Mouse (Mus musculus): Measurements from ENCODE around the gene Msl2. TPM values are rescaled to one million over a fixed set of nuclear protein-coding genes. Genes with fewer than 3 reads are reported as not detected.

The Msl2 gene
- total RNA-seq, 2 experiments from 2014 or later: 61.7 to 64.5 TPM

DNA sequence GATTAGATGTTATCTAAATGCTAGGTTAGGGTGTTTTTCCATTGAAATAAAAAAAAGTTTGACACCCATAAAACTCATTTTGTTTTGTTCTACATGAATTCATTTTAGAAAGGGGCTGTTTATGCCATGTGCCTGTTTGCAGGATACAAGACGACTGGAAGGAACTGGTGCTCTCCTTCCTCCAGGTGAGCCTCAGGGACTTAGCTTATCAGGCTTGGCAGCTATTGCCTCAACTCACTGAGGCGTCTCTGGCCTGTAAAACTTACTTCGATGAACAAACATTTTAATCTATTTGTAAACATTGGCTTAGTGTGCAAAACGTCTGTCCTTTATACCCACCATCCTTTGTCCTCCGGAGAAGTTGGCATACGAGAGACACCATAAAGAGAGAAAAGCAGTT, 21.2 kb upstream of the Msl2 start:
- no peak overlapping the region for H3K27ac ChIP-seq
- DNase-seq (ENCODE audit: extremely low spot score in 1 of 2, low spot score in 2 of 2): no peak
- intact Hi-C loops (cut with DNase I): no loop called here
- no peak for TF ChIP-seq CTCF (IDR thresholded peaks at IDR 0.05)
- H3K4me3 ChIP-seq: no peak overlapping the region

DNA sequence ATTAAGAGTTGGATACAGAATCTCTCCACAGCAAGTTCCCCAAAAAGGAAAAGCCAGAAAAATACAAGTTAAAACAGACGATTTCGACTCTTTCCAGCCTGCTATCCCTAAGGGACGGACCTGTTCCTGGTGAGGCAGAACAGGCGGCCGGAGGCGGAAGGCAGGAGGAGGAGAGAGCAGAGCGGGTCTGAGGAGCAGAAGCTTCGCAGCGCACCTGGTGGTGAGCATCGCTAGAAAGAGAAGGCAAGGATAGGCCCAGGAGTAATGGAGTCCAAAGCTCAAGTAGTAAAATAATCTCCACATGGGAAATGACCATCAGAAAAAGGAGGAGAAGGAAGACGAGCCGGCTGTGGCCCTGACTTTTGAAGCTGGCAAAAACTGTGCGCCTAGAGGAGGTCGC, 20.6 kb upstream of the Msl2 start:
- peak; percentile 5; the same call in 1 of the 2 replicates for TF ChIP-seq CTCF (IDR thresholded peaks at IDR 0.05)
- H3K4me3 ChIP-seq: no peak overlapping the region
- intact Hi-C loops (cut with DNase I): no loop called here
- H3K27ac ChIP-seq: no peak overlapping the region
- no peak for DNase-seq (ENCODE audit: extremely low spot score in 1 of 2, low spot score in 2 of 2)

DNA sequence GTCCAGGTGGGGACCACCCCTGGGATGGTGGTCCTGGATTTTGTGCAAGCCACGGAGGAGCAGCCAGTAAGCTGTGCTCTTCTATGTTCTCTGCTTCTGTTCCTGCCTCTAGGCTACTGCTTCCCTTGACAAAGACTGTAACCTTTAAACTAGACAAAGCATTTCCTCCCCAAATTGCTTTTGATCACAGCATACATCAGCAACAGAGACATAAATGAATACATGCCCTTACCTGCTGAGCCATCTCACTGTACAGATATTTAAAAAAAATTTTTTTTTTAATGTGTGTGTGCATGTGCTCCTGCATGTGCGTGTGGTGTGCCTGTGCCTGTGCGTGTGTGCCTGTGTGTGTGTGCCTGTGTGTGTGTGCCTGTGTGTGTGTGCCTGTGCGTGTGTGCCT, 16.7 kb upstream of the Msl2 start:
- Histone ChIP-seq H3K27ac (no peak overlapping the region), H3K4me3 (no peak overlapping the region)
- DNase-seq (ENCODE audit: extremely low spot score in 1 of 2, low spot score in 2 of 2): no peak
- no peak for TF ChIP-seq CTCF (IDR thresholded peaks at IDR 0.05)
- intact Hi-C loops (cut with DNase I): no loop called here

DNA sequence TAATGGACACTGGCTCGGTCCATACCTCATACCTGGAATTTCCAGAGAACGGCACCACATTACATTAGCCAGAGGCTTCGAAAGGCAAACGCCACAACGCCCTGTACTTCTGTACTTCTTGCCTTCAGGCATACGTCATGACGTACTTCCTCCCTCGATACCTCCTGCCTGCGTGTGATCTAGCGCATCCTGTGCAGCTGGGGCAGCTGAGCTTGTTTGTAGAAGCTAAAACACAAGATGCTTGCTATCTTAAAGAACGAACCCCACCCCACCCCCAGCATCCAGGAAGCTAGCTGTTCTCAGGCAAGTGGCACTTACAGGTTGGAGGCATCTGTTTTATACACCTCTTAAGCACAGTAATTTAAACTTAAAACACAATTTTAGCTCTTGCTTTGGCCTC, 12.9 kb upstream of the Msl2 start:
- TF ChIP-seq CTCF (IDR thresholded peaks at IDR 0.05): no peak
- Histone ChIP-seq H3K4me3 (no peak overlapping the region), H3K27ac (no peak overlapping the region)
- DNase-seq (ENCODE audit: extremely low spot score in 1 of 2, low spot score in 2 of 2): no peak
- intact Hi-C loops (cut with DNase I): no loop called here

DNA sequence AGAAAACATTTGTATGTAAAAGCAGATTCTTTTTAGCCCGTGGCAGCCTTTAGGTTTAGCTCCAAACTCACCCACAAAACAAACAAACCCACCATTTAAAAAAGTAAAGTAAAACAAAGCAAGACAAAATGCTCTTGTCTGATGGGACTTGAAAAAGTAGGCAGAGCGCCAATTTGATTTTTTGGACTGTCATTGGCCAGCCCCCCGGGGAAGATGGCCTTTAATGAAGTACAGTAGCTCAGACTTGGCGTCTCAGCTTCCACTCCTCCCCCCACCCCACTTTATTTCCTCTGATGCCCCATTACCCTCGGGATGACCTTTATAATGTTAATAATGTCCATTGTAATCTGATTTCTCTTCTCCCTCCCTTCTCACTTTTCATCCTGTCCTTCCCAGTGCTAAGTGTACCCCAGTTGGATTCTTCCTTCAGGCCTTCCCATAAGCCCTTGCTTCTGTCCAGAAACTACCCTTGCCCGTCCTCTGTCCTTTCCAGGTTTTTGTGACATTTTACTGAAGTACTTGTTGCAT, 11.6 kb upstream of the Msl2 start:
- no peak for DNase-seq (ENCODE audit: extremely low spot score in 1 of 2, low spot score in 2 of 2)
- intact Hi-C loops (cut with DNase I): no loop called here

DNA sequence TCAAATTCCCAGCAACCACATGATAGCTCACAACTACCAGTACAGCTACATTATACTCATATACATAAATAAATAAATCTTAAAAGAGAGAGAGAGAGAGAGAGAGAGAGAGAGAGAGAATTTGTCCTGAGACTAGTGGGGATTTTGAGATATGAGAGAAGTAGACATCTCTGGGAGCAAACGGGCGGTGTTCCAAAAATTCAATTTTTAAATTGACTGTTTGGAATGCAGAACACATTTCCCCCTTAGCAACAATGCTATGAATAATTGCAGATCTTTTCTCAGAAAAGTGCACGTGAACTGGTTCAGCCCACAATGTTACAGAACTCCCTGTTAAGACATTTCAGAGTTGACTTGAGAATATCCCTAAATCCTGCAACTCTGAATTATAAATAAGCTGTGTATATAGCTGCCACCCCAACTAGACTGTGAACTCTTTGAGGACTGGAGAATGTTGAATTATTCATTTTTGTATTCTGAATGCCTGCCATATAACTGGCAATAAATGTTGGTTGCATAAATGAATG, 8.8 kb upstream of the Msl2 start:
- no peak overlapping the region for H3K4me3 ChIP-seq
- no peak for TF ChIP-seq CTCF (IDR thresholded peaks at IDR 0.05)
- intact Hi-C loops (cut with DNase I): no loop called here
- no peak overlapping the region for H3K27ac ChIP-seq
- DNase-seq (ENCODE audit: extremely low spot score in 1 of 2, low spot score in 2 of 2): no peak

More for the DNA sequence above, 11.6 kb upstream of the Msl2 start:
- Histone ChIP-seq H3K27ac (no peak overlapping the region), H3K4me3 (no peak overlapping the region)
- no peak for TF ChIP-seq CTCF (IDR thresholded peaks at IDR 0.05)

DNA sequence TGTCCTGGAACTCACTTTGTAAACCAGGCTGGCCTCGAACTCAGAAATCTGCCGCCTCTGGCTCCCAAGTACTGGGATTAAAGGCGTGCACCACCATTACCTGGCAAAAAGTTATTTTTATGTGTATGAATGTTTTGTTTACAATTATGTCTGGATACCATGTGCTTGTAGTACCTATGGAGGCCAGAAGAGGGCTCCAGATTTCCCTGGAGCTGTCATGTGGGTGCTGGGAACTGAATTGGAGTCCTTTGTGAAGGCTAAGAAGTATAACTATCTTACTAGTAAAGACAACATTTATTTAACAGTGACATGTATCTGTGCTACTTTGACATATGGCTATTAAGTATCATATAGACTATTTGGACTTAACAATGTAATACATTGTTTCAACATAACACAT, 4.1 kb upstream of the Msl2 start:
- intact Hi-C loops (cut with DNase I): loop anchor here (5.0 kb wide), 1 partner anchor 88 kb away; no protein-coding TSS in a partner anchor
- Histone ChIP-seq H3K27ac (no peak overlapping the region), H3K4me3 (no peak overlapping the region)
- TF ChIP-seq CTCF (IDR thresholded peaks at IDR 0.05): peak; percentile 26
- no peak for DNase-seq (ENCODE audit: extremely low spot score in 1 of 2, low spot score in 2 of 2)

DNA sequence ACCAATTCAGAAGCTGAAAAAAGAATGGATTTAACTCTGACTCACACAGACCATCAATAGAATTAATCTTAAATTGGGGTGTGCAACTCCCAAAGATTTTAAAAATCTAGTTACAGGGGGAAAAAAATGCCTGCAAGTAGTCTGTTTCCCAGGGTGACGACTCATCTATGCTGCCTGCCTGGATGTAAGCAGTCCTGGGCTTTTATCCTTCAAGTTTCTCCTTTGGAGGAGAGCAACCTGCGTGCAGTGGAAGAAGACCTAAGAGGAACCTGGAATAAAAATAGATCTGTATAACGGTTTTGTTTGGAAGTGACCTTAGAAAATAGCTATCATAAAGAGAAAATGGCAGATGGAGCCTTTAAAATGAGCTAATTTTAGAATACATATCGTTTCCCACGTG, 1.4 kb upstream of the Msl2 start:
- DNase-seq (ENCODE audit: extremely low spot score in 1 of 2, low spot score in 2 of 2): no peak
- H3K4me3 ChIP-seq: peak overlapping the region; percentile 96; the same call in 1 of the 2 replicates
- H3K27ac ChIP-seq: no peak overlapping the region
- intact Hi-C loops (cut with DNase I): loop anchor here (2.0 to 5.0 kb wide), 3 partner anchors 38 to 430 kb away; partner anchors contain the start of gene Pccb
- no peak for TF ChIP-seq CTCF (IDR thresholded peaks at IDR 0.05)

DNA sequence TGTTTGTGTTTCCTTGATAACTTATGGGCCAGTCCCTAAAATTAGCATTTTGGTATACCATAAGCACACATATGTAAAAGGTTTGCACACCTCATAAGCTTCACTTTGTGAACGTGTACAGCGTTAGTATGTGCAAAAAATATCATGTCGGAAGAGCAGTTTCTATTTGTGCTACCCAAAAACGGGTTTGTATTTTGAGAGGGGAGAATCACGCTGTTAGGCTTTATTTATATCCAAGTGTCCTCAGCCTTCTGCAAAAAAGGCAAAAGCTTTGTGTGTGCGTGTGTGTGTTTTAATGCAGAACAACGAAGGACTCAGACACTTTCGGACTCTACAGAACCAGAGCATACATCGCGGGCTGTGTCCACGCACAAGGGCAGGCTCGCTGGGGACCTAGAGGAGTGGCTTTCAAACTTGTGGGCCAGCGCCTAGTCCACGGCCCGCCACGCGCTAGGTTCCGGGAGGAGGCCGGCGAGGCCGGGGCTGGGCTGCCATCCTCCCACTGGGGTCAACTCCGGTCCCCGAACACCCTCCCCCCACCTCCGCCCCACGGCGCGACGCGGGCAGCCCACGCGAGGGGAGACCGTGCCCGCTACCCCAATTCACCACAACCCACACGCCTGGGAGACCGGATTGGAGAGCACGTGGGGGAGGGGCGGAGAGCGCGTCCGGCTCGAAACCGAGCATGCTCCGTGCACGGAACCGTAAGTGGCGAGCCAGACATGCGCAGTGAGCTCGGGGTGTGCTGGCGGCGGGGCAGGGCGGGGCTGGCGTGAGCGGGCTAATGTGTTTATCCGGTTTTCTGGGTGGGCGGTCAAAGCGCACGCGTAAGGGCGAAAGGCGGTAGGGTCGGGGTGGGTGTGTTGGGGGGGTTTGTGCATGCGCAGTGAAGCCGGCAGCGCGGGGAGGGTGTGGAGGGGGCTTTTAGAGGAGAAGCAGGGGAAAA, 587 bp upstream of the Msl2 start:
- peak; percentile 98 to 99 for DNase-seq (ENCODE audit: extremely low spot score in 1 of 2, low spot score in 2 of 2)
- TF ChIP-seq CTCF (IDR thresholded peaks at IDR 0.05): no peak
- H3K27ac ChIP-seq: peak overlapping the region; percentile 97
- intact Hi-C loops (cut with DNase I): loop anchor here (2.0 to 5.0 kb wide), 3 partner anchors 39 to 431 kb away; partner anchors contain the start of gene Pccb
- H3K4me3 ChIP-seq: peak overlapping the region; percentile 96

DNA sequence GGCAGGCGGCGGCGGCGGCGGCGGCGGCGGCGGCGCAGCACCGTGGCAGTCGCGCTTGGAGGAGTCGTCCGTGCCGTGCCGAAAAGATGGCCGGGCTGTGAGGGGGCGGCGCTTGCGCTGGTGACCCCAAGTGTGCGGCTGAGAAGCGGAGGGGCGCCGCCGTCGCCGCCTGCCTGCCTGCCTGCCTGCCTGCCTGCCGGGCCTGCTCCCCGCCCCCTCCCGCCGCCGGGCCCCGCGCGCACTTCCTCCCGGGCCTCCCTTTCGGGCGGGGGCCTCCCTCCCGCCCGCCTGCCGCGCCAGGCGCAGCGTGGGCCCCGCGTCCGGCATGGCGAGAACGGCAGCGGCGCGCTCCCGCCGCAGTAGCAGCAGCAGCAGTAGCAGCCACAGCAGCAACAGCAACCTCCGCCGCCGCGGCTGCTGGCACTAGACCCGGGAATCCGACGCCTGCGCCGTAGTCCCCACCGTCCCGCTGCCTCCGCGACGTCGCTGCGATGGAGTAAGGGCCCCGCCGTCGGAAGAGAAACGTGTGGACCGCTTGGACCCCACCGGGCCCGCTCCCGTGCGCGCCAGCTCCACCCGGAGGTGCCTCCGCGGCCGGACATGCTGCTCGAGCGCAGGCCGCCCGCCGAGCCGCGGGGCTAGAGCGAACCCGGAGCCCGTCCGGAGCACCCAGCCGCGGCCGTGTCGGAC, 576 bp downstream of the Msl2 start:
- Histone ChIP-seq H3K4me3 (peak overlapping the region; percentile 96), H3K27ac (peak overlapping the region; percentile 100)
- intact Hi-C loops (cut with DNase I): loop anchor here (5.0 kb wide), 1 partner anchor 83 kb away; no protein-coding TSS in a partner anchor
- peak; percentile 86 to 89 for DNase-seq (ENCODE audit: extremely low spot score in 1 of 2, low spot score in 2 of 2)
- TF ChIP-seq CTCF (IDR thresholded peaks at IDR 0.05): no peak

DNA sequence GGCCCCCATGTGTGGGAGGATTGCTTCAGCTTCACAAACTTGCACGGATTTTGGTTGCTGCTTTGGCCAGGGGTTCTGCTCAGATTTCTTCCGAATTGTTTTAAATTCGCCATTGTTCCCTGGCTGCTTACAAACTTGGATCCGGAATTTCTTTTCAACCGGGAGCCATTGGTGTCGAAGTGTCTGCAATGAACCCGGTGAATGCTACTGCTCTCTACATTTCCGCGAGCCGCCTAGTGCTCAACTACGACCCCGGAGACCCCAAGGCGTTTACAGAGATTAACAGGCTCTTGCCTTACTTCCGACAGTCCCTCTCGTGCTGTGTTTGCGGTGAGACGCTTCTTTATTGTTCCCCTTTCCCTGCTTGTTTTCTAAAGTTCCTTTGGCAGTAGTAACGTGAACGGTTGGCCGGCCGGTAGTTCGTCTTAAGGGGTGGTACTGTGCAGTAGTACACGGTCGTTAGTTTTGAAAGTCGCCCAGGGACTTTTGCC, 1.2 kb downstream of the Msl2 start:
- Histone ChIP-seq H3K4me3 (peak overlapping the region; percentile 96), H3K27ac (peak overlapping the region; percentile 100)
- intact Hi-C loops (cut with DNase I): no loop called here
- no peak for TF ChIP-seq CTCF (IDR thresholded peaks at IDR 0.05)
- DNase-seq (ENCODE audit: extremely low spot score in 1 of 2, low spot score in 2 of 2): no peak

Measured in left cerebral cortex, adult 2 months (tissue).